Mouse (Mus musculus) forebrain, embryonic 10.5 days (tissue): Measurements from ENCODE around the gene Zfp266. TPM values are rescaled to one million over a fixed set of nuclear protein-coding genes. Genes with fewer than 3 reads are reported as not detected.

Experiments used
- DNase-seq: peaks from one replicate; pipeline ENCODE4 v3.0.0-alpha.2; 2017; ENCODE audit warnings: low spot score; ENCODE audit errors: extremely low spot score
- H3K27ac ChIP-seq: fragments of 300-500 bp; sonication (generic); 2 replicates; pipeline ENCODE4 v1.5.1; 2016; ENCODE audit warnings: mild to moderate bottlenecking
- H3K27me3 ChIP-seq: fragments of 300-500 bp; sonication (generic); 2 replicates; pipeline ENCODE4 v1.6.1; 2016; ENCODE audit warnings: mild to moderate bottlenecking; ENCODE audit not compliant: poor library complexity, severe bottlenecking
- H3K36me3 ChIP-seq: fragments of 300-500 bp; sonication (generic); replicated peaks from 2 replicates; pipeline ENCODE4 v1.6.1; 2016; ENCODE audit warnings: mild to moderate bottlenecking, moderate library complexity
- H3K4me1 ChIP-seq: fragments of 300-500 bp; sonication (generic); 2 replicates; pipeline ENCODE4 v1.6.1; 2016
- H3K4me3 ChIP-seq: fragments of 300-500 bp; sonication (generic); 2 replicates; pipeline ENCODE4 v1.5.1; 2016; ENCODE audit warnings: mild to moderate bottlenecking, moderate library complexity
- H3K9me3 ChIP-seq: fragments of 300-500 bp; sonication (generic); 2 replicates; pipeline ENCODE4 v1.6.1; 2016; ENCODE audit warnings: mild to moderate bottlenecking, moderate library complexity
- WGBS: fragments of 180-500 bp; shearing (Covaris S2); methylation state at CpG from one replicate; pipeline ENCODE4 v1.1.7; 2016; 5-methylcytosine and 5-hydroxymethylcytosine counted together
- polyA plus RNA-seq: library from polyadenylated mRNA; unstranded; fragments of >200 nt; fragmentation: Nextera tagmentation; extraction: Ambion mirVana; gene quantifications from 2 replicates; pipeline ENCODE4 v1.2.1, GENCODE M21; 2016

Gene Zfp266
- polyA plus RNA-seq, 1 experiment from 2014 or later = 134 TPM

GRCm38 (mm10) chr9:20518708-20519107 is 2.5 kb downstream of the Zfp266 start:
- Histone ChIP-seq H3K9me3 (no peaks in the 10 kb centered on the region), H3K4me3 (peak overlapping the region; percentile 82; the same call in 1 of the 2 replicates), H3K36me3 (peaks cover 59% of the 10 kb centered on the region), H3K27ac (no peak overlapping the region), H3K4me1 (peaks cover 29% of the 10 kb centered on the region), H3K27me3 (no peaks in the 10 kb centered on the region)
- DNase-seq = no peak
- 94% methylated on average over 4 of the region's 4 CpGs for WGBS

- no peaks in the 10 kb centered on the region for H3K9me3 ChIP-seq
- no peak overlapping the region for H3K27ac ChIP-seq
- H3K27me3 ChIP-seq = no peaks in the 10 kb centered on the region
- H3K4me1 ChIP-seq = peaks cover 29% of the 10 kb centered on the region
- 100% methylated on average over 1 of the region's 1 CpGs for WGBS
- H3K36me3 ChIP-seq = peaks cover 68% of the 10 kb centered on the region
- no peak for DNase-seq
- H3K4me3 ChIP-seq = no peak overlapping the region
Measured at GRCm38 (mm10) chr9:20517727-20518126, 3.5 kb downstream of the Zfp266 start.

GRCm38 (mm10) chr9:20514016-20514415 is 7.2 kb downstream of the Zfp266 start:
- H3K4me1 ChIP-seq = peaks cover 11% of the 10 kb centered on the region
- H3K27ac ChIP-seq = no peak overlapping the region
- H3K9me3 ChIP-seq = no peaks in the 10 kb centered on the region
- 89% methylated on average over 3 of the region's 3 CpGs for WGBS
- no peaks in the 10 kb centered on the region for H3K27me3 ChIP-seq
- DNase-seq = no peak
- H3K4me3 ChIP-seq = no peak overlapping the region
- peaks cover 98% of the 10 kb centered on the region for H3K36me3 ChIP-seq

GRCm38 (mm10) chr9:20512714-20513113 is 8.5 kb downstream of the Zfp266 start:
- 91% methylated on average over 8 of the region's 8 CpGs for WGBS
- DNase-seq = no peak
- H3K36me3 ChIP-seq = peaks cover 97% of the 10 kb centered on the region

GRCm38 (mm10) chr9:20511645-20512044 is 9.6 kb downstream of the Zfp266 start:
- H3K36me3 ChIP-seq = peaks cover 97% of the 10 kb centered on the region
- H3K9me3 ChIP-seq = no peaks in the 10 kb centered on the region
- no peaks in the 10 kb centered on the region for H3K27me3 ChIP-seq
- 88% methylated on average over 4 of the region's 4 CpGs for WGBS
- H3K27ac ChIP-seq = no peak overlapping the region
- DNase-seq = no peak
- no peaks in the 10 kb centered on the region; the same call in 1 of the 2 replicates for H3K4me1 ChIP-seq
- H3K4me3 ChIP-seq = no peak overlapping the region

More at GRCm38 (mm10) chr9:20512714-20513113, 8.5 kb downstream of the Zfp266 start:
- no peak overlapping the region for H3K27ac ChIP-seq
- no peak overlapping the region for H3K4me3 ChIP-seq
- no peaks in the 10 kb centered on the region for H3K9me3 ChIP-seq
- H3K27me3 ChIP-seq = no peaks in the 10 kb centered on the region
- H3K4me1 ChIP-seq = no peaks in the 10 kb centered on the region; the same call in 1 of the 2 replicates

GRCm38 (mm10) chr9:20510346-20510745 is 10.9 kb downstream of the Zfp266 start:
- Histone ChIP-seq H3K36me3 (peaks cover 97% of the 10 kb centered on the region), H3K27ac (no peak overlapping the region), H3K4me3 (no peak overlapping the region), H3K9me3 (no peaks in the 10 kb centered on the region), H3K27me3 (no peaks in the 10 kb centered on the region), H3K4me1 (no peaks in the 10 kb centered on the region; the same call in 1 of the 2 replicates)
- no peak for DNase-seq
- 87% methylated on average over 1 of the region's 1 CpGs for WGBS

GRCm38 (mm10) chr9:20509676-20510075 is 11.5 kb downstream of the Zfp266 start:
- no peak for DNase-seq
- Histone ChIP-seq H3K9me3 (no peaks in the 10 kb centered on the region), H3K27me3 (no peaks in the 10 kb centered on the region), H3K27ac (no peak overlapping the region), H3K4me3 (no peak overlapping the region), H3K36me3 (peaks cover 97% of the 10 kb centered on the region), H3K4me1 (no peaks in the 10 kb centered on the region; the same call in 1 of the 2 replicates)
- WGBS = 80% methylated on average over 3 of the region's 3 CpGs

GRCm38 (mm10) chr9:20504801-20505200 is 16.4 kb downstream of the Zfp266 start:
- peaks cover 97% of the 10 kb centered on the region for H3K36me3 ChIP-seq
- H3K4me1 ChIP-seq = no peaks in the 10 kb centered on the region
- H3K27me3 ChIP-seq = no peaks in the 10 kb centered on the region
- no peak overlapping the region for H3K27ac ChIP-seq
- H3K9me3 ChIP-seq = no peaks in the 10 kb centered on the region
- DNase-seq = no peak
- no peak overlapping the region for H3K4me3 ChIP-seq
- WGBS = 93% methylated on average over 5 of the region's 5 CpGs

GRCm38 (mm10) chr9:20493281-20493680 is 27.9 kb downstream of the Zfp266 start:
- H3K9me3 ChIP-seq = no peaks in the 10 kb centered on the region
- DNase-seq = no peak
- WGBS = 9% methylated on average over 9 of the region's 9 CpGs
- peak overlapping the region; percentile 93 for H3K4me3 ChIP-seq
- H3K27ac ChIP-seq = peak overlapping the region; percentile 95
- H3K27me3 ChIP-seq = no peaks in the 10 kb centered on the region
- H3K36me3 ChIP-seq = peaks cover 67% of the 10 kb centered on the region
- peaks cover 25% of the 10 kb centered on the region for H3K4me1 ChIP-seq

GRCm38 (mm10) chr9:20492527-20493233 is 28.5 kb downstream of the Zfp266 start, which contains the start of gene Zfp426:
Gene Zfp426 (minus strand): TSS chr9:20492746.
- DNase-seq = peak; percentile 85
- Histone ChIP-seq H3K27me3 (no peaks in the 10 kb centered on the region), H3K4me1 (peaks cover 25% of the 10 kb centered on the region), H3K4me3 (peak within 1 kb of the TSS; percentile 93), H3K9me3 (no peaks in the 10 kb centered on the region), H3K27ac (peak within 1 kb of the TSS; percentile 95), H3K36me3 (peaks cover 64% of the 10 kb centered on the region)
- WGBS = 2% methylated on average over 40 of the region's 40 CpGs

- H3K27ac ChIP-seq = peak overlapping the region; percentile 95
- peaks cover 61% of the 10 kb centered on the region for H3K36me3 ChIP-seq
- no peak for DNase-seq
- 15% methylated on average over 20 of the region's 20 CpGs for WGBS
- H3K4me3 ChIP-seq = peak overlapping the region; percentile 93
- no peaks in the 10 kb centered on the region for H3K9me3 ChIP-seq
- peaks cover 25% of the 10 kb centered on the region for H3K4me1 ChIP-seq
- no peaks in the 10 kb centered on the region for H3K27me3 ChIP-seq
Measured at GRCm38 (mm10) chr9:20491858-20492526, 29.2 kb downstream of the Zfp266 start.

- H3K4me3 ChIP-seq = no peak overlapping the region
- WGBS = 89% methylated on average over 5 of the region's 5 CpGs
Measured at GRCm38 (mm10) chr9:20489536-20489935, 31.7 kb downstream of the Zfp266 start.

GRCm38 (mm10) chr9:20479396-20479795 is 41.8 kb downstream of the Zfp266 start:
- peaks cover 89% of the 10 kb centered on the region for H3K36me3 ChIP-seq
- no peaks in the 10 kb centered on the region for H3K4me1 ChIP-seq
- no peak overlapping the region for H3K4me3 ChIP-seq
- H3K9me3 ChIP-seq = no peaks in the 10 kb centered on the region
- WGBS = 94% methylated on average over 5 of the region's 5 CpGs
- H3K27ac ChIP-seq = no peak overlapping the region
- H3K27me3 ChIP-seq = no peaks in the 10 kb centered on the region
- DNase-seq = no peak

More at GRCm38 (mm10) chr9:20489536-20489935, 31.7 kb downstream of the Zfp266 start:
- H3K27ac ChIP-seq = no peak overlapping the region
- DNase-seq = no peak
- H3K27me3 ChIP-seq = no peaks in the 10 kb centered on the region
- H3K36me3 ChIP-seq = peaks cover 60% of the 10 kb centered on the region
- no peaks in the 10 kb centered on the region for H3K9me3 ChIP-seq
- H3K4me1 ChIP-seq = peaks cover 25% of the 10 kb centered on the region
